Mouse (Mus musculus): ENCODE data around the gene Xpo5. TPM values are rescaled to one million over a fixed set of nuclear protein-coding genes. Genes with fewer than 3 reads are reported as not detected.

Xpo5 gene
- polyA plus RNA-seq (2017; shearing (Covaris generic)), result 52.0 TPM

GRCm38 (mm10) chr17:46202421-46203071, at the start of gene Xpo5, which contains the start of gene Polh:
Gene Xpo5, plus strand, starts transcription at chr17:46202782.
Gene Polh, minus strand, starts transcription at chr17:46202645.

GRCm38 (mm10) chr17:46152847-46153782, 49.5 kb upstream of the Xpo5 start, which contains the start of gene Mad2l1bp:
Gene Mad2l1bp, minus strand, starts transcription at chr17:46153553.

GRCm38 (mm10) chr17:46160686-46161085, 41.9 kb upstream of the Xpo5 start, which contains the start of gene Gtpbp2:
Gene Gtpbp2, plus strand, starts transcription at chr17:46161032.

GRCm38 (mm10) chr17:46247512-46248188, 45.1 kb downstream of the Xpo5 start, which contains the start of the genes Polr1c and Yipf3:
Gene Polr1c, minus strand, starts transcription at chr17:46248054.
Gene Yipf3, plus strand, starts transcription at chr17:46248080.

GRCm38 (mm10) chr17:46253452-46254084, 51.0 kb downstream of the Xpo5 start, which contains the start of gene Lrrc73:
Gene Lrrc73, plus strand, starts transcription at chr17:46253531.

GRCm38 (mm10) chr17:46282483-46283123, 80.0 kb downstream of the Xpo5 start, which contains the start of gene Tjap1:
Gene Tjap1, minus strand, starts transcription at chr17:46283026.

Other genes with a start within 250 kb of the Xpo5 start
- gene Vegfa, start 170.4 kb upstream of the Xpo5 start, polyA plus RNA-seq (2017; shearing (Covaris generic)), result 0.16 TPM
- gene Mrps18a, start 91.8 kb upstream of the Xpo5 start, polyA plus RNA-seq (2017; shearing (Covaris generic)), result 100 TPM
- gene Rsph9, start 58.6 kb upstream of the Xpo5 start, polyA plus RNA-seq (2017; shearing (Covaris generic)), result 1.9 TPM
- 62.9 TPM for gene Mad2l1bp, start 49.2 kb upstream of the Xpo5 start, polyA plus RNA-seq (2017; shearing (Covaris generic))
- 93.2 TPM for gene Gtpbp2, start 41.8 kb upstream of the Xpo5 start, polyA plus RNA-seq (2017; shearing (Covaris generic))
- 7.9 TPM for gene Polh, start 137 bp upstream of the Xpo5 start, polyA plus RNA-seq (2017; shearing (Covaris generic))
- gene Polr1c, start 45.3 kb downstream of the Xpo5 start, polyA plus RNA-seq (2017; shearing (Covaris generic)), result 72.9 TPM
- gene Yipf3, start 45.3 kb downstream of the Xpo5 start, polyA plus RNA-seq (2017; shearing (Covaris generic)), result 188 TPM
- 0.13 TPM for gene Lrrc73, start 50.7 kb downstream of the Xpo5 start, polyA plus RNA-seq (2017; shearing (Covaris generic))
- gene Tjap1, start 80.2 kb downstream of the Xpo5 start, polyA plus RNA-seq (2017; shearing (Covaris generic)), result 29.3 TPM
- not detected for gene Dlk2, start 94.6 kb downstream of the Xpo5 start, polyA plus RNA-seq (2017; shearing (Covaris generic))
- 8.0 TPM for gene Abcc10, start 125.6 kb downstream of the Xpo5 start, polyA plus RNA-seq (2017; shearing (Covaris generic))
- 1.1 TPM for gene Zfp318, start 180.9 kb downstream of the Xpo5 start, polyA plus RNA-seq (2017; shearing (Covaris generic))
- gene Crip3, start 226.1 kb downstream of the Xpo5 start, polyA plus RNA-seq (2017; shearing (Covaris generic)), result not detected
- not detected for gene Slc22a7, start 235.7 kb downstream of the Xpo5 start, polyA plus RNA-seq (2017; shearing (Covaris generic))

Measured in activated CD4-positive, CD25-positive, alpha-beta regulatory T cell, adult 9 weeks (primary cell).